ENCODE assay signal across 12 mouse cellular contexts in the genomic region with DNA sequence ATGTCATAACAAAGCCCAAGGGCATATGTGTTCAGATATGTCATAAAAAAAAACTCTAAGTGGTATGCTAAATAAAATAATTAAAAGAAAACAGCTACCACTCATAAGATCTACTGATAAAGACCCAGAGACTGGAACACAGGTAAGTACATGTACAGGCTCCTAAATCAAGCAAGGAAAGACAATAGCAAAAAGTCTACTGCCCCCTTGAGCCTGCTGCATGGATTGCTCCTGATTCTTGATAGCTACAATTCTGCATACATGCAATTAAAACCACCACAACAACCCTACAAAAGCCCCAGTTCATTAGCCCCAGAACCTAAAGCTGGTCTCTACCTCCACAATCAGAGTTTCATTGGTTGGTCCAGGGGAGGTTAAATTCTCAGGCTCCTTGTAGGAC.
DNase-seq lines count a peak whose midpoint lies in the region; ATAC-seq and TF ChIP-seq lines count a peak whose summit lies in the region.
"Had no signal": no experiment of that assay in that cellular context is flagged by ENCODE, and none has a peak within 500 bp of the region (broad histone marks: within the 10 kb centered on the region; RNA-seq: fewer than 3 reads in every experiment).

No protein-coding gene starts in this region.

- TF ChIP-seq CTCF in forebrain, postnatal 0 days (IDR thresholded peaks at IDR 0.05; ENCODE audit: low read depth): peak; percentile 33; the same call in 1 of the 2 replicates
- peak; percentile 24; the same call in 1 of the 2 replicates for TF ChIP-seq CTCF in liver, embryonic 14.5 days (IDR thresholded peaks at IDR 0.05; ENCODE audit: low read depth)
- peak; percentile 56 for TF ChIP-seq CTCF in lung, embryonic 14.5 days (IDR thresholded peaks at IDR 0.05; ENCODE audit: low read depth)

- no peaks in the 10 kb centered on the region for H3K27me3 ChIP-seq in forebrain, postnatal 0 days (ENCODE audit: insufficient read depth, low read length)
- H3K27me3 ChIP-seq in forebrain, embryonic 14.5 days (replicated peaks; ENCODE audit: control insufficient read depth, insufficient read depth, low read length): no peaks in the 10 kb centered on the region
- no peaks in the 10 kb centered on the region for H3K27me3 ChIP-seq in liver, embryonic 14.5 days (ENCODE audit: control insufficient read depth, insufficient read depth, low read length)
- H3K27me3 ChIP-seq in lung, embryonic 14.5 days (ENCODE audit: insufficient read depth, low read length): no peaks in the 10 kb centered on the region
- H3K27me3 ChIP-seq: embryonic facial prominence, embryonic 12.5 days; liver, embryonic 15.5 days; neural tube, embryonic 12.5 days had no signal

- no peak overlapping the region for H3K4me3 ChIP-seq in forebrain, postnatal 0 days (ENCODE audit: low read depth, low read length)
- no peak overlapping the region for H3K4me3 ChIP-seq in forebrain, embryonic 14.5 days (ENCODE audit: low read depth, low read length)
- H3K4me3 ChIP-seq in liver, embryonic 14.5 days (ENCODE audit: insufficient read depth in 1 of 2, low read depth in 2 of 2, low read length in 2 of 2): no peak overlapping the region
- no peak overlapping the region for H3K4me3 ChIP-seq in lung, embryonic 14.5 days (ENCODE audit: low read depth, low read length)
- H3K4me3 ChIP-seq: embryonic facial prominence, embryonic 12.5 days; liver, embryonic 15.5 days; neural tube, embryonic 12.5 days had no signal

- no peaks in the 10 kb centered on the region for H3K36me3 ChIP-seq in forebrain, postnatal 0 days (ENCODE audit: insufficient read depth)
- no peaks in the 10 kb centered on the region for H3K36me3 ChIP-seq in forebrain, embryonic 14.5 days (ENCODE audit: control insufficient read depth, insufficient read depth, low read length)
- no peaks in the 10 kb centered on the region for H3K36me3 ChIP-seq in liver, embryonic 14.5 days (replicated peaks; ENCODE audit: control insufficient read depth, insufficient read depth, low read depth)
- H3K36me3 ChIP-seq in lung, embryonic 14.5 days (ENCODE audit: insufficient read depth): no peaks in the 10 kb centered on the region
- H3K36me3 ChIP-seq: embryonic facial prominence, embryonic 12.5 days; liver, embryonic 15.5 days; neural tube, embryonic 12.5 days had no signal

- ATAC-seq in forebrain, postnatal 0 days: no peak
- no peak for ATAC-seq in forebrain, embryonic 14.5 days
- ATAC-seq in liver, embryonic 14.5 days (ENCODE audit: insufficient read depth): no peak
- no peak for ATAC-seq in lung, embryonic 14.5 days (ENCODE audit: insufficient read depth)

- H3K4me1 ChIP-seq in forebrain, postnatal 0 days (ENCODE audit: insufficient read depth): no peaks in the 10 kb centered on the region
- H3K4me1 ChIP-seq in forebrain, embryonic 14.5 days (ENCODE audit: control insufficient read depth, insufficient read depth, low read length): no peaks in the 10 kb centered on the region
- no peaks in the 10 kb centered on the region for H3K4me1 ChIP-seq in liver, embryonic 14.5 days (replicated peaks; ENCODE audit: control insufficient read depth in 2 of 2, insufficient read depth in 2 of 2, low read length in 1 of 2)
- no peaks in the 10 kb centered on the region for H3K4me1 ChIP-seq in lung, embryonic 14.5 days (ENCODE audit: insufficient read depth)
- H3K4me1 ChIP-seq: embryonic facial prominence, embryonic 12.5 days; liver, embryonic 15.5 days; neural tube, embryonic 12.5 days had no signal

- DNase-seq in forebrain, postnatal 0 days: no peak
- DNase-seq in forebrain, embryonic 14.5 days (ENCODE audit: low spot score): no peak
- DNase-seq in liver, embryonic 14.5 days (ENCODE audit: low read depth in 3 of 3, low spot score in 3 of 3): no peak
- DNase-seq in liver: no peak
- DNase-seq in adipocyte (ENCODE audit: low spot score): peak; percentile 49
- DNase-seq in lung, embryonic 14.5 days: peak; percentile 45
- DNase-seq in natural killer cell, adult 2 months (ENCODE audit: low spot score in 2 of 2): no peak
- DNase-seq in ovary, postnatal 10 days (ENCODE audit: low spot score): no peak
- DNase-seq: gastrocnemius, postnatal 36 days had no signal

- no peak overlapping the region for H3K4me2 ChIP-seq in forebrain, postnatal 0 days (ENCODE audit: low read depth)
- no peak overlapping the region for H3K4me2 ChIP-seq in forebrain, embryonic 14.5 days (ENCODE audit: low read length)
- H3K4me2 ChIP-seq in liver, embryonic 14.5 days (ENCODE audit: low read depth): no peak overlapping the region
- H3K4me2 ChIP-seq in lung, embryonic 14.5 days: no peak overlapping the region
- H3K4me2 ChIP-seq: embryonic facial prominence, embryonic 12.5 days; liver, embryonic 15.5 days; neural tube, embryonic 12.5 days had no signal

- TF ChIP-seq EP300 in liver, embryonic 14.5 days (IDR thresholded peaks at IDR 0.05; ENCODE audit: low read depth): no peak

- no peak overlapping the region for H3K9ac ChIP-seq in forebrain, postnatal 0 days
- H3K9ac ChIP-seq in forebrain, embryonic 14.5 days (ENCODE audit: low read length): no peak overlapping the region
- no peak overlapping the region for H3K9ac ChIP-seq in liver, embryonic 14.5 days (replicated peaks)
- H3K9ac ChIP-seq in lung, embryonic 14.5 days: no peak overlapping the region
- H3K9ac ChIP-seq: embryonic facial prominence, embryonic 12.5 days; liver, embryonic 15.5 days; neural tube, embryonic 12.5 days had no signal

- H3K9me3 ChIP-seq in forebrain, postnatal 0 days (ENCODE audit: low read length): no peaks in the 10 kb centered on the region
- H3K9me3 ChIP-seq in forebrain, embryonic 14.5 days (replicated peaks; ENCODE audit: control insufficient read depth, low read length): no peaks in the 10 kb centered on the region
- no peaks in the 10 kb centered on the region for H3K9me3 ChIP-seq in liver, embryonic 14.5 days (ENCODE audit: control insufficient read depth, low read length)
- H3K9me3 ChIP-seq in lung, embryonic 14.5 days (ENCODE audit: low read depth, low read length): no peaks in the 10 kb centered on the region
- H3K9me3 ChIP-seq: embryonic facial prominence, embryonic 12.5 days; liver, embryonic 15.5 days; neural tube, embryonic 12.5 days had no signal

- no peak overlapping the region for H3K27ac ChIP-seq in forebrain, postnatal 0 days (ENCODE audit: low read depth, low read length)
- H3K27ac ChIP-seq in forebrain, embryonic 14.5 days (ENCODE audit: low read depth, low read length): no peak overlapping the region
- H3K27ac ChIP-seq in liver, embryonic 14.5 days: no peak overlapping the region
- H3K27ac ChIP-seq in lung, embryonic 14.5 days (ENCODE audit: low read depth): no peak overlapping the region
- H3K27ac ChIP-seq: embryonic facial prominence, embryonic 12.5 days; liver, embryonic 15.5 days; neural tube, embryonic 12.5 days had no signal

Comparison
In these comparisons a context has a peak if more than half of its experiments do, and no peak if none do; other contexts are left out.
1. DNase-seq: peak in adipocyte (single experiment) and lung, embryonic 14.5 days (single experiment); none in forebrain, postnatal 0 days (single experiment), forebrain, embryonic 14.5 days (single experiment), liver, embryonic 14.5 days (0 of 3), liver (single experiment), natural killer cell, adult 2 months (0 of 2) and ovary, postnatal 10 days (single experiment).
2. Peak in every context shown above with its lines, with median percentiles within 50 percentile points of each other: CTCF ChIP-seq.